Mouse (Mus musculus): ENCODE results near the gene Slc22a6. TPM values are rescaled to one million over a fixed set of nuclear protein-coding genes. Genes with fewer than 3 reads are reported as not detected.

Slc22a6 gene
- total and polyA plus RNA-seq, 2 experiments: not detected

DNA sequence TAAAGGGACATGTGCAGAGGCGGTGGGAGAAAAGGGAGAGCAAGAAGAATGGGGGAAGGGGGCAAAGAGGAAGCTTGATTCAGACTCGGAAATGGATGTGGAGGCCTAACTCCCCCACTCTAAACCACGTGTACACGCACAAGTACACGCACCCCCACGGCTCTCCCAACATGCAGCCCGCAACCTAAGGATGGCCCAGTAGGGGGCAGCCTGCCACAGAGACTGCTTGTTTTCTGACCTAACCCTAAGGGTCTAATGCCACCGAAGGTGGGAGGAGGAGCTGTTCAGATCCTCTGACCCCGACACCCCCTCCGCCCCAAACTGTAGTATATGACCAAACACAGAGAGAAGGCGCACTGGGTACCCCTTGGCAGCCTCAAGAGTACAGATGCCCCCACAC is 44.5 kb downstream of the Slc22a6 start:
- 0 out of 2 replicates have a peak, but pooled peaks cover 2% of the 10 kb centered on the region for H3K4me1 ChIP-seq (ENCODE audit: control insufficient read depth, insufficient read depth, low read length)
- 8% methylated on average over 11 of the region's 11 CpGs for WGBS
- TF ChIP-seq POLR2A (IDR thresholded peaks at IDR 0.05; ENCODE audit: extremely low read depth, insufficient read depth, low read length) (no peak), CTCF (IDR thresholded peaks at IDR 0.05; ENCODE audit: low read depth, low read length) (peak; percentile 81)
- no peak overlapping the region for H3K4me3 ChIP-seq (ENCODE audit: insufficient read depth, low read depth, low read length)
- H3K9ac ChIP-seq (ENCODE audit: low read depth, low read length): no peak overlapping the region
- peaks cover 6% of the 10 kb centered on the region for H3K27me3 ChIP-seq (ENCODE audit: control insufficient read depth, insufficient read depth, low read length)
- DNase-seq (ENCODE audit: extremely low read depth, low read depth, low spot score): peak; percentile 11
- no peaks in the 10 kb centered on the region for H3K36me3 ChIP-seq (ENCODE audit: control insufficient read depth, insufficient read depth, low read length)
- no peaks in the 10 kb centered on the region for H3K79me2 ChIP-seq (ENCODE audit: control insufficient read depth, insufficient read depth, low read length)
- H3K27ac ChIP-seq (replicated peaks; ENCODE audit: insufficient read depth, low read depth, low read length): no peak overlapping the region

- 74% methylated on average over 9 of the region's 9 CpGs for WGBS
- Histone ChIP-seq H3K79me2 (ENCODE audit: control insufficient read depth, insufficient read depth, low read length) (no peaks in the 10 kb centered on the region), H3K9ac (ENCODE audit: low read depth, low read length) (no peak within 1 kb of the TSS), H3K27me3 (ENCODE audit: control insufficient read depth, insufficient read depth, low read length) (peaks cover 6% of the 10 kb centered on the region), H3K4me1 (ENCODE audit: control insufficient read depth, insufficient read depth, low read length) (0 out of 2 replicates have a peak, but pooled peaks cover 2% of the 10 kb centered on the region), H3K36me3 (ENCODE audit: control insufficient read depth, insufficient read depth, low read length) (no peaks in the 10 kb centered on the region), H3K4me3 (ENCODE audit: insufficient read depth, low read depth, low read length) (no peak within 1 kb of the TSS), H3K27ac (replicated peaks; ENCODE audit: insufficient read depth, low read depth, low read length) (no peak within 1 kb of the TSS)
- no peak for DNase-seq (ENCODE audit: extremely low read depth, low read depth, low spot score)
- TF ChIP-seq CTCF (IDR thresholded peaks at IDR 0.05; ENCODE audit: low read depth, low read length) (no peak), POLR2A (IDR thresholded peaks at IDR 0.05; ENCODE audit: extremely low read depth, insufficient read depth, low read length) (no peak)
Measured at GRCm38 (mm10) chr19:8663360-8663839, 45.6 kb downstream of the Slc22a6 start, which contains the start of gene Chrm1. Gene Chrm1, plus strand, starts transcription at chr19:8663789.

GRCm38 (mm10) chr19:8663911-8664421 is 46.1 kb downstream of the Slc22a6 start:
- H3K79me2 ChIP-seq (ENCODE audit: control insufficient read depth, insufficient read depth, low read length): no peaks in the 10 kb centered on the region
- DNase-seq (ENCODE audit: extremely low read depth, low read depth, low spot score): no peak

GRCm38 (mm10) chr19:8664859-8665258 is 47.0 kb downstream of the Slc22a6 start:
- TF ChIP-seq POLR2A (IDR thresholded peaks at IDR 0.05; ENCODE audit: extremely low read depth, insufficient read depth, low read length) (no peak), CTCF (IDR thresholded peaks at IDR 0.05; ENCODE audit: low read depth, low read length) (no peak)
- WGBS: 95% methylated on average over 3 of the region's 3 CpGs

More at GRCm38 (mm10) chr19:8663911-8664421, 46.1 kb downstream of the Slc22a6 start:
- Histone ChIP-seq H3K9ac (ENCODE audit: low read depth, low read length) (no peak overlapping the region), H3K4me1 (ENCODE audit: control insufficient read depth, insufficient read depth, low read length) (0 out of 2 replicates have a peak, but pooled peaks cover 2% of the 10 kb centered on the region), H3K4me3 (ENCODE audit: insufficient read depth, low read depth, low read length) (no peak overlapping the region), H3K36me3 (ENCODE audit: control insufficient read depth, insufficient read depth, low read length) (no peaks in the 10 kb centered on the region), H3K27me3 (ENCODE audit: control insufficient read depth, insufficient read depth, low read length) (peaks cover 6% of the 10 kb centered on the region), H3K27ac (replicated peaks; ENCODE audit: insufficient read depth, low read depth, low read length) (no peak overlapping the region)
- TF ChIP-seq CTCF (IDR thresholded peaks at IDR 0.05; ENCODE audit: low read depth, low read length) (no peak), POLR2A (IDR thresholded peaks at IDR 0.05; ENCODE audit: extremely low read depth, insufficient read depth, low read length) (no peak)
- 60% methylated on average over 10 of the region's 10 CpGs for WGBS

GRCm38 (mm10) chr19:8665746-8666145 is 47.9 kb downstream of the Slc22a6 start:
- Histone ChIP-seq H3K4me3 (ENCODE audit: insufficient read depth, low read depth, low read length) (no peak overlapping the region), H3K79me2 (ENCODE audit: control insufficient read depth, insufficient read depth, low read length) (no peaks in the 10 kb centered on the region), H3K27ac (replicated peaks; ENCODE audit: insufficient read depth, low read depth, low read length) (no peak overlapping the region), H3K4me1 (ENCODE audit: control insufficient read depth, insufficient read depth, low read length) (0 out of 2 replicates have a peak, but pooled peaks cover 2% of the 10 kb centered on the region), H3K27me3 (ENCODE audit: control insufficient read depth, insufficient read depth, low read length) (peaks cover 6% of the 10 kb centered on the region), H3K36me3 (ENCODE audit: control insufficient read depth, insufficient read depth, low read length) (no peaks in the 10 kb centered on the region), H3K9ac (ENCODE audit: low read depth, low read length) (no peak overlapping the region)
- TF ChIP-seq CTCF (IDR thresholded peaks at IDR 0.05; ENCODE audit: low read depth, low read length) (no peak), POLR2A (IDR thresholded peaks at IDR 0.05; ENCODE audit: extremely low read depth, insufficient read depth, low read length) (no peak)
- 80% methylated on average over 5 of the region's 5 CpGs for WGBS
- no peak for DNase-seq (ENCODE audit: extremely low read depth, low read depth, low spot score)

More at GRCm38 (mm10) chr19:8664859-8665258, 47.0 kb downstream of the Slc22a6 start:
- Histone ChIP-seq H3K27me3 (ENCODE audit: control insufficient read depth, insufficient read depth, low read length) (peaks cover 6% of the 10 kb centered on the region), H3K27ac (replicated peaks; ENCODE audit: insufficient read depth, low read depth, low read length) (no peak overlapping the region), H3K4me1 (ENCODE audit: control insufficient read depth, insufficient read depth, low read length) (0 out of 2 replicates have a peak, but pooled peaks cover 2% of the 10 kb centered on the region), H3K4me3 (ENCODE audit: insufficient read depth, low read depth, low read length) (no peak overlapping the region), H3K9ac (ENCODE audit: low read depth, low read length) (no peak overlapping the region), H3K36me3 (ENCODE audit: control insufficient read depth, insufficient read depth, low read length) (no peaks in the 10 kb centered on the region), H3K79me2 (ENCODE audit: control insufficient read depth, insufficient read depth, low read length) (no peaks in the 10 kb centered on the region)
- no peak for DNase-seq (ENCODE audit: extremely low read depth, low read depth, low spot score)

DNA sequence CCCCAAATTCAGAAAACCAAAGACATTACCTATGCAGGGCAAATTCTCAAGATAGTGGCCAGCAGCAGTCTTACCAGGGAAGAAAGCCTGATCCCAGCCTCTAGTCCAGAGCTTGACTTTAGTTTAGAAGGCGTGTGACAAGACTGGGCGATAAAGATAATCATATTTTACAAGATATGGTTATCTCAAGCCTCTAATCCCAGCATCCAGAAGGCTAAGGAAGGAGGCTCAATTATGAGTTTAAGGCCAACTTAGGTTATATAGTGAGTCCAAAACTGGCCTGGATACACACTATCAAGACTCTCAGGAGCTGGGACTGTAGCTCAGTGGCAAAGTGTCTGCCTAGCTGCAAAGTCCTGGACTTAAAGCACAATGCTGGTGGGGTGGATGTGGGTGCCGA is 55.0 kb downstream of the Slc22a6 start:
- WGBS: 88% methylated on average over 3 of the region's 3 CpGs
- DNase-seq (ENCODE audit: extremely low read depth, low read depth, low spot score): no peak
- Histone ChIP-seq H3K4me1 (ENCODE audit: control insufficient read depth, insufficient read depth, low read length) (no peaks in the 10 kb centered on the region), H3K4me3 (ENCODE audit: insufficient read depth, low read depth, low read length) (no peak overlapping the region), H3K9ac (ENCODE audit: low read depth, low read length) (no peak overlapping the region), H3K27ac (replicated peaks; ENCODE audit: insufficient read depth, low read depth, low read length) (no peak overlapping the region), H3K36me3 (ENCODE audit: control insufficient read depth, insufficient read depth, low read length) (no peaks in the 10 kb centered on the region), H3K79me2 (ENCODE audit: control insufficient read depth, insufficient read depth, low read length) (no peaks in the 10 kb centered on the region), H3K27me3 (ENCODE audit: control insufficient read depth, insufficient read depth, low read length) (no peaks in the 10 kb centered on the region)
- TF ChIP-seq CTCF (IDR thresholded peaks at IDR 0.05; ENCODE audit: low read depth, low read length) (no peak), POLR2A (IDR thresholded peaks at IDR 0.05; ENCODE audit: extremely low read depth, insufficient read depth, low read length) (no peak)
